Mouse (Mus musculus): ENCODE measurements at regions not wholly inside any gene's neighbourhood (a gene's known extent, or its start where the extent isn't known, plus 50 kb on each side); places are given as distances from the start of the nearest gene placed in this dataset.

- TF ChIP-seq CTCF (conservative IDR thresholded peaks at IDR 0.05; ENCODE audit: insufficient read depth, insufficient read length, low read depth, low read length) (no peak), POLR2A (IDR thresholded peaks at IDR 0.05; ENCODE audit: low read depth, low read length) (no peak)
These were observed 102.7 kb upstream of the Zeb2 start for GRCm38 (mm10) chr2:45219851-45220250.

Data from kidney, adult 2 months (tissue).